Mouse (Mus musculus) limb, embryonic 10.5 days (tissue): Measurements from ENCODE around the gene Ccdc38. TPM values are rescaled to one million over a fixed set of nuclear protein-coding genes. Genes with fewer than 3 reads are reported as not detected.
"Not testable (repeated sequence)": the region's sequence is repeated elsewhere in the genome, so short reads cannot be mapped to it uniquely, and the experiment has no call there.

Source experiments
- DNase-seq: peaks from one replicate; pipeline ENCODE4 v3.0.0-alpha.2; 2017; ENCODE audit warnings: low spot score
- H3K27ac ChIP-seq: fragments of 300-500 bp; sonication (generic); 2 replicates; pipeline ENCODE4 v1.5.1; 2016; ENCODE audit warnings: mild to moderate bottlenecking
- H3K27me3 ChIP-seq: fragments of 300-500 bp; sonication (generic); 2 replicates; pipeline ENCODE4 v1.6.1; 2016; ENCODE audit warnings: low read depth, mild to moderate bottlenecking; ENCODE audit not compliant: poor library complexity, severe bottlenecking
- H3K36me3 ChIP-seq: fragments of 300-500 bp; sonication (generic); 2 replicates; pipeline ENCODE4 v1.6.1; 2016; ENCODE audit warnings: mild to moderate bottlenecking, moderate library complexity
- H3K4me1 ChIP-seq: fragments of 300-500 bp; sonication (generic); 2 replicates; pipeline ENCODE4 v1.6.1; 2016
- H3K4me3 ChIP-seq: fragments of 300-500 bp; sonication (generic); 2 replicates; pipeline ENCODE4 v1.5.1; 2016; ENCODE audit warnings: mild to moderate bottlenecking, moderate library complexity
- H3K9me3 ChIP-seq: fragments of 300-500 bp; sonication (generic); replicated peaks from 2 replicates; pipeline ENCODE4 v1.6.1; 2016; ENCODE audit warnings: mild to moderate bottlenecking
- WGBS: fragments of 180-500 bp; shearing (Covaris S2); methylation state at CpG from one replicate; pipeline ENCODE4 v1.1.7; 2016; 5-methylcytosine and 5-hydroxymethylcytosine counted together
- polyA plus RNA-seq: library from polyadenylated mRNA; unstranded; fragments of >200 nt; fragmentation: Nextera tagmentation; extraction: Ambion mirVana; gene quantifications from 2 replicates; pipeline ENCODE4 v1.2.1, GENCODE M21; 2016

The Ccdc38 gene
- polyA plus RNA-seq, 1 experiment from 2014 or later: 0.41 TPM

- H3K4me1 ChIP-seq: no peaks in the 10 kb centered on the region
- 73% methylated on average over 1 of the region's 1 CpGs for WGBS
- H3K36me3 ChIP-seq: no peaks in the 10 kb centered on the region
- no peak overlapping the region for H3K27ac ChIP-seq
- no peak overlapping the region for H3K4me3 ChIP-seq
- H3K9me3 ChIP-seq: no peaks in the 10 kb centered on the region
- no peak for DNase-seq
- H3K27me3 ChIP-seq: no peaks in the 10 kb centered on the region
Measured at GRCm38 (mm10) chr10:93525329-93525728, 15.1 kb upstream of the Ccdc38 start.

GRCm38 (mm10) chr10:93538287-93538686 lies 2.1 kb upstream of the Ccdc38 start:
- Histone ChIP-seq H3K36me3 (no peaks in the 10 kb centered on the region), H3K27me3 (peaks cover 38% of the 10 kb centered on the region), H3K4me3 (no peak overlapping the region), H3K4me1 (peaks cover 18% of the 10 kb centered on the region), H3K27ac (no peak overlapping the region), H3K9me3 (no peaks in the 10 kb centered on the region)
- 97% methylated on average over 2 of the region's 2 CpGs for WGBS
- no peak for DNase-seq

GRCm38 (mm10) chr10:93538818-93539217 lies 1.6 kb upstream of the Ccdc38 start:
- H3K27ac ChIP-seq: no peak overlapping the region
- WGBS: 35% methylated on average over 6 of the region's 6 CpGs
- H3K36me3 ChIP-seq: no peaks in the 10 kb centered on the region
- no peaks in the 10 kb centered on the region for H3K9me3 ChIP-seq
- peaks cover 18% of the 10 kb centered on the region for H3K4me1 ChIP-seq
- no peak for DNase-seq
- peaks cover 33% of the 10 kb centered on the region for H3K27me3 ChIP-seq
- H3K4me3 ChIP-seq: no peak overlapping the region

DNA sequence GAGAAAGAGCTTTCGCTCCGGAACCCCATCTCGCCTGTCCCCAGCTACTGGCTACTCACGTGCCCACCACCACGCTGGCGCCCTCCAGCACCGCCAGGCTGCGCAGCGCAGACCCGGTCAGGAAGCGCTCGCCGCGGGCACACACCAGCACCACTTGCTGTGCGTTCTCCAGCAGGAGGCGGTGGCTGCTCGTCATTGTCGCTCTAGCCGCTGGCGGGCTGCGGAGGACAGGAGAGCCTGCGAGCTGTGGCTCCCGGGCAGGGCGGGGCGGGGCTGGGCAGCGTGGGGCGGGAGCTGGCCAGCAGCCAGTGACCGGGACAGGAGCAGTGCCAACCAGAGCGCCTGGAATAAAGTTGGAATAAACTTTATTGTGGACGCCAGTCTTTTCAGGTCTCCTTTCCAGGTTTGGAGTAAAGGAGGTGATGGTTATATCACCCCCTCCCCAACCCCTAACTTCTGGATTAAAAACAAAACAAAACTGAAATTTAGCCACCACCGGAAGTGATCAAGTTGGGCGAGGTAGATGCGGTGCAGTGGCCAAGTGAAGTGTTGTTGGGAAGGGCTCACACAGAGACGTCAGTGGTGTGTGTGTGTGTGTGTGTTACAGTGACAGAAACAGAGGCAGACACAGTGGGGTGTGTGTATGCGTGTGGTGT lies 529 bp upstream of the Ccdc38 start, which contains the start of gene Amdhd1:
Gene Amdhd1 (minus strand): TSS at position 259 of the 656 bp plus-strand sequence.
- H3K27me3 ChIP-seq: peaks cover 23% of the 10 kb centered on the region
- WGBS: 5% methylated on average over 35 of the region's 35 CpGs
- no peaks in the 10 kb centered on the region for H3K36me3 ChIP-seq
- H3K4me1 ChIP-seq: peaks cover 12% of the 10 kb centered on the region
- peak within 1 kb of the TSS; percentile 71 for H3K27ac ChIP-seq
- no peaks in the 10 kb centered on the region for H3K9me3 ChIP-seq
- peak within 1 kb of the TSS; percentile 55 for H3K4me3 ChIP-seq
- DNase-seq: peak; percentile 85

- H3K9me3 ChIP-seq: no peaks in the 10 kb centered on the region
- H3K27me3 ChIP-seq: peaks cover 12% of the 10 kb centered on the region
- no peaks in the 10 kb centered on the region for H3K36me3 ChIP-seq
- H3K4me3 ChIP-seq: no peak overlapping the region
- WGBS: 89% methylated on average over 1 of the region's 1 CpGs
- DNase-seq: no peak
- peaks cover 12% of the 10 kb centered on the region for H3K4me1 ChIP-seq
- no peak overlapping the region for H3K27ac ChIP-seq
Measured at GRCm38 (mm10) chr10:93541585-93541984, 1.2 kb downstream of the Ccdc38 start.

GRCm38 (mm10) chr10:93542356-93542755 lies 1.9 kb downstream of the Ccdc38 start:
- no peak for DNase-seq
- Histone ChIP-seq H3K9me3 (no peaks in the 10 kb centered on the region), H3K36me3 (no peaks in the 10 kb centered on the region), H3K4me3 (no peak overlapping the region), H3K4me1 (peaks cover 12% of the 10 kb centered on the region), H3K27ac (no peak overlapping the region), H3K27me3 (peaks cover 7% of the 10 kb centered on the region)
- WGBS: 80% methylated on average over 4 of the region's 4 CpGs

- DNase-seq: no peak
- Histone ChIP-seq H3K4me3 (no peak overlapping the region), H3K27ac (no peak overlapping the region), H3K4me1 (peaks cover 12% of the 10 kb centered on the region), H3K36me3 (no peaks in the 10 kb centered on the region), H3K27me3 (no peaks in the 10 kb centered on the region), H3K9me3 (no peaks in the 10 kb centered on the region)
- 63% methylated on average over 6 of the region's 6 CpGs for WGBS
Measured at GRCm38 (mm10) chr10:93543176-93543575, 2.7 kb downstream of the Ccdc38 start.

DNA sequence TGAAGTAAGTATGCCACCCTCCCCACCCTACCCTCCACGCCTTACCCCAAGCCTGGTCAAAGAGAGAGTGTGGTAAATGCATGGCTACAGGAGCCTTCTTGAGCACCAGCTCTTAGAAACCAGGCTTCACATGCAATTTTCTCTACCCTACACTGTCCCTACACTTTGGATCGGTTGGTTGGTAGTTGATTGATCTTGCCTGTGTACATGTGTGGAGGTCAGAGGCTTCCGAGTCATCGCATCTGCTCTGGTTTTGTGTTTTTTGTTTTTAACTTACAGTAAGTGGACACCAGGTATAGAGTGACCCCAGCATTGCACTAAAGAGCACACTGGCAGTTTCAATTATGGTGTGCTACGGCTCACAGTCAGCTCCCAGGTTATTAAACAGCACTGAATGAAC lies 3.7 kb downstream of the Ccdc38 start:
- Histone ChIP-seq H3K4me1 (peaks cover 12% of the 10 kb centered on the region), H3K27me3 (no peaks in the 10 kb centered on the region), H3K27ac (no peak overlapping the region), H3K36me3 (no peaks in the 10 kb centered on the region), H3K4me3 (no peak overlapping the region), H3K9me3 (no peaks in the 10 kb centered on the region)
- no peak for DNase-seq
- WGBS: 78% methylated on average over 5 of the region's 5 CpGs

DNA sequence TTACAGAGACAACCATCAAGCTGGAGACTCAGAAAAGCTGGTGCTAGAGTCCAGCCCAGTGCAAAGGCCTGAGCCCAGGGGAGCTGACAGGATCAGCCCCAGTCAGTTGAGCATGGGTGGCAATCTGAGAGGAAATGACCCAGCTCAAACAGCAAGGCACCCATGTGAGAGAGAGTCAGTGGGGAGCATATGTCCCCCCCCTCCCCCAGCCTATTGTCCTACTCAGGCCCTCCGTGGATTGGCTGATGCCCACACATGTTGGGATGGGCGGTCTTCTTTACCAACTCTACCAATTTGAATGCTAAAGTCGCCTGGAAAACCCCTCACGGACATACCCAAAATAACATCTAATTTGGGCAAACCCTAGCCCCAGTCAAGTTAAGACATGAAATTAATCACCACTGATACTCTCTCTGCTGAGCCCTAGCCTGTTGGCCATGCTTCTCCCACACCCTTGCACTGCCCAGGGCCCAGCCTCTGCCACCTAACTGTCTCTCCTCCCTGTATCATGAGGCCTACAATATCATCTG lies 7.4 kb downstream of the Ccdc38 start:
- no peak for DNase-seq
- Histone ChIP-seq H3K27ac (no peak overlapping the region), H3K36me3 (no peaks in the 10 kb centered on the region), H3K4me1 (no peaks in the 10 kb centered on the region), H3K9me3 (no peaks in the 10 kb centered on the region), H3K4me3 (no peak overlapping the region), H3K27me3 (no peaks in the 10 kb centered on the region)
- WGBS: 87% methylated on average over 4 of the region's 4 CpGs

GRCm38 (mm10) chr10:93548991-93549390 lies 8.6 kb downstream of the Ccdc38 start:
- H3K27me3 ChIP-seq: no peaks in the 10 kb centered on the region
- H3K27ac ChIP-seq: no peak overlapping the region
- no peaks in the 10 kb centered on the region for H3K9me3 ChIP-seq
- DNase-seq: peak; percentile 83
- no peaks in the 10 kb centered on the region for H3K36me3 ChIP-seq
- WGBS: 15% methylated on average over 7 of the region's 7 CpGs
- no peak overlapping the region for H3K4me3 ChIP-seq
- H3K4me1 ChIP-seq: no peaks in the 10 kb centered on the region

- Histone ChIP-seq H3K27ac (no peak overlapping the region), H3K27me3 (no peaks in the 10 kb centered on the region), H3K9me3 (no peaks in the 10 kb centered on the region), H3K4me3 (no peak overlapping the region), H3K36me3 (no peaks in the 10 kb centered on the region), H3K4me1 (no peaks in the 10 kb centered on the region)
- WGBS: 91% methylated on average over 10 of the region's 10 CpGs
- DNase-seq: no peak
Measured at GRCm38 (mm10) chr10:93549821-93550220, 9.4 kb downstream of the Ccdc38 start.

DNA sequence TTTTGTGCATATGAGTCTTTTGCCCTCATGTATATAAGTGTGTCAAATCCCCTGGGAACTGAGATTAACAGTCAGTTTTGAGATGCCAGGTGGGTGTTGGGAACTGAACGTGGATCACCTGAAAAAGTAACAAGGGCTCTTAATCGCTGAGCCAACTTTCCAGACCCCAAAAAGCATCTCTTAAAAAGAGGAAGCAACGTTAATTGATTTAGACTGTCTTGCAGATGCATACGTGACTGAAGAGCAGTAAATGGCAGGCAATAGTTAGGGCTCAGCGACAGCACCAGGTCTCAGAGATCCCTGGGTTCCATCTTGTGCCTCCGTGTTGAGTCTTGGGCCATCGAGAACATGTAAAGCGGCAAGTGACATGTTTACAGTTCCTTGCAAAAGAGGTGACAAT lies 12.2 kb downstream of the Ccdc38 start:
- Histone ChIP-seq H3K36me3 (no peaks in the 10 kb centered on the region), H3K27ac (no peak overlapping the region), H3K9me3 (no peaks in the 10 kb centered on the region), H3K27me3 (no peaks in the 10 kb centered on the region), H3K4me3 (no peak overlapping the region), H3K4me1 (no peaks in the 10 kb centered on the region)
- 88% methylated on average over 8 of the region's 8 CpGs for WGBS
- no peak for DNase-seq

GRCm38 (mm10) chr10:93557971-93558370 lies 17.5 kb downstream of the Ccdc38 start:
- not testable (repeated sequence) for H3K27me3 ChIP-seq, H3K9me3 ChIP-seq, H3K4me1 ChIP-seq, DNase-seq, H3K4me3 ChIP-seq, H3K27ac ChIP-seq, H3K36me3 ChIP-seq
- WGBS: 78% methylated on average over 2 of the region's 2 CpGs

DNA sequence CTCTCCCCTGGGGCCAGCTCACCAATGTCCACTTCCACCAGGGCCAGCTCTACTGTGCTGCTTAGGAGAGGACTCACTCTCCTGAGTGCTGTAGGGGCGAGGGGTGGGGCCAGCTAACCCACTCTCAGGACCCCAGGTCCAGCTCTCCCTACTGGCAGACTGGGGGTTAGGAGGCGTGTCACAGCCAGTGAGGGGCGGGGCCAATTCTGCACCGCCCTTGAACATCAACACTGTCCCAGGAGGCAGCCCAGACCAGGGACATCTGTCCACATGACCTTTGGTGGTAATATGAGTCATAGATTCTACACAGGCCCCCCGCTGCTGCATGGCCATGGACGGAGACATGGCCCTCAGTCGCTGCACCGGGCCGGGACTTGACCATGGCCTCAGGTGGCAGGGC lies 19.4 kb downstream of the Ccdc38 start:
- H3K27ac ChIP-seq: no peak overlapping the region
- H3K27me3 ChIP-seq: no peaks in the 10 kb centered on the region
- H3K36me3 ChIP-seq: no peaks in the 10 kb centered on the region
- no peaks in the 10 kb centered on the region for H3K9me3 ChIP-seq
- 49% methylated on average over 9 of the region's 9 CpGs for WGBS
- DNase-seq: no peak
- no peak overlapping the region for H3K4me3 ChIP-seq
- H3K4me1 ChIP-seq: 0 out of 2 replicates have a peak, but pooled peaks cover 5% of the 10 kb centered on the region
